Mouse (Mus musculus) CD4-positive, CD25-positive, alpha-beta regulatory T cell, adult 2 months (primary cell): ENCODE results near the gene Tmem219.

Source experiments
- DNase-seq: peaks from one replicate; pipeline ENCODE4 v3.0.0-alpha.2; 2012; ENCODE audit warnings: low read depth, low spot score

Gene Tmem219

GRCm38 (mm10) chr7:126922624-126923060 lies at the start of gene Tmem219:
Gene Tmem219, minus strand, starts transcription at chr7:126922917.
- no peak for DNase-seq

GRCm38 (mm10) chr7:126967361-126967760 lies 44.6 kb upstream of the Tmem219 start:
- DNase-seq: no peak

- DNase-seq: no peak
Measured at GRCm38 (mm10) chr7:126965568-126965967, 42.9 kb upstream of the Tmem219 start.

DNA sequence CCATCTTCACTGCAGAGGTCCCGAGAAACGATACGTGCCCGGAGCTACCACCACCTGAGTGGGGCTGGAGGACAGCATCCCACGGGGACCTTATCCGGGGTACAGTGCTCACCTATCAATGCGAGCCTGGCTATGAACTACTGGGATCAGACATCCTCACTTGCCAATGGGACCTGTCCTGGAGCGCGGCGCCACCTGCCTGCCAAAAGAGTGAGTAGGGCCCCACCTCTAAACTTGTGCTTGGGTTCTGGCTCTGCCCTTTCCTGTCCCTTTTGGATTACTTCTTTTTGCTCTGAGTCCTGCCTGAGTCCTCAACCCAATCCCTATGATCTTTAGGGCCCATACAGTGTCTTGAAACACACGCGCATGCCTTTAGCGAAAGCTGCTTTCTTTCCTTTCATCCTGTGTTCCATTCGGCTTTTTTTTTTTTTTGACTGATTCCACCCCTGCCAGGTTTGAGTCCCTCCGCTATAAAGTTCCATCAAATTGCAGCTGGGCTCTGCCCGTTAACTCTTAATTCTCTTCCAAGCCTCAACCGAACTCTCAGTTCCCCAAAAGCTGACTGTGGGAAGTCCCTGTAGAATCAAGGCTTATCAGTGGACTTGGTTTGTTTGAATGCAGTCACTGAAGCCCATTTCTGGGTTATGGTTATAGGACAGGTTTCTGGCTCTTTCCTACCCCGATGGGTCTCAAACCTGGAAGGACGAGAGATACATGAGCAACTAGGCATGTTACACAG lies 41.0 kb upstream of the Tmem219 start:
- DNase-seq: peak; percentile 53

GRCm38 (mm10) chr7:126961965-126962364 lies 39.2 kb upstream of the Tmem219 start:
- no peak for DNase-seq

DNA sequence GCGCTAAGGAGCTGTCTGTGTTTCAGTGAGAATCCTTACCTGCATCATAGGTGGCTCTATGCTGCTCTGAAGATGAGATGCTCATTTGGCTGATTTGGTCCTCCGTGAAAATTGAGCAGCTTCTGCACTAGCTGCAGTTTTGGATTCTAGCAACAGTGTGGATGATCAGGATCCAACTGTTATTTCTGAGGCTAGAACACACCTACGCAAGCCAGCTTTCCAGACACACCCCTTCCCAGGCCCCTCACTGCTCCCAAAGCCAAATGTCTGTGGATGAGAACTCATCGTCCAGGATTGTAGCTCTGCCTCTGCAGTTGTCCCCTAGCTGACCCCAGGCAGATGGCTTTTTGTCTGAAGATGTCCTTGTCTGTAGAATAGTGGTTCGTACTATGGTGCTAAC lies 38.4 kb upstream of the Tmem219 start:
- DNase-seq: no peak

GRCm38 (mm10) chr7:126959780-126960179 lies 37.1 kb upstream of the Tmem219 start:
- no peak for DNase-seq

GRCm38 (mm10) chr7:126955125-126955524 lies 32.4 kb upstream of the Tmem219 start:
- no peak for DNase-seq

- DNase-seq: peak; percentile 10
Measured at GRCm38 (mm10) chr7:126952646-126953045, 29.9 kb upstream of the Tmem219 start.

- DNase-seq: no peak
Measured at GRCm38 (mm10) chr7:126951741-126952140, 29.0 kb upstream of the Tmem219 start.

- no peak for DNase-seq
Measured at GRCm38 (mm10) chr7:126950647-126951615, 28.2 kb upstream of the Tmem219 start.

DNA sequence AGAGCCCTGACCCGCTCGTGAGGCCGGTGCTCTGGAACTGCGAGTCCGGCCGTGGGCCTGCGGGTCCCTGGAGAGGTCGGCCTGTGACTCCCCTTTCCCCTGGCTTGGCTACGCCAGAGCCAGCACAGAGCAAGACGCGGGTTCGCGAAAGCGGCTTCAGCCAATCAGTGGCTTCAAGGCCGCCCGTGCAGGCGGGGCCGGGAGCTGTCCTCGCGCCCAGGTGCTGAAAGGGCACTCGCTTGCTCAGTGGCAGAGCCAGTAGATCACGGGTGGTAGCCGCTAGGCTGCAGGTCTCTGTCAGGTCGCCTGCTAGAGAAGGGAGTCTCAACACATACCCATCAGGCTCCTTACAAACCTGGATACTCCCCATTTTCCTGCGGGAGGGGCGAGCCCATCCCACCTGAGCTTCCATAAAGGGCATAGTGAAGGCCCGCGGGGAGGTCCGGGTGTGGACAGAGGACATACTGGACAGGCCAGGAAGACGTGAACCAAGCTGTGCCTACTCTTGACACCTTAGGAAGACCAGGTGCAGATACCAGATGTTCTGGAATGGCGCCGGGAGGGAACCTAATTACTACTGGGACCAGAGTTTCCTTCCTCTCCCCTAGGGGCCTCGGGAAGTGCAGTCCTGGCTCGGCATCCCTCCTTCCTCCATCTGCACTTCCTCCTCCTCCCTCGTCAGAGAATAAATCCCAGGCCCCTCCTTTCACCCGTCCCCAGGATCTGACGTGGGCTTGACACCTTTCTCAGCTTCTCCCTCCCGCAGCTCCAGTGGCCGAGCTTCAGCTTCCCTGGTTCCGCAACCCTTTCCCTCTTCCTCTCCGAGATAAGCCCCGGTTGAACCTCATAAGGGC lies 27.3 kb upstream of the Tmem219 start, which contains the start of gene Sez6l2:
TSS of gene Sez6l2 (plus strand) at position 771 of the 854 bp plus-strand sequence.
- DNase-seq: peak; percentile 90

- DNase-seq: no peak
Measured at GRCm38 (mm10) chr7:126949403-126949792, 26.7 kb upstream of the Tmem219 start, which contains the start of gene Asphd1. Gene Asphd1, minus strand, starts transcription at chr7:126949582.

- no peak for DNase-seq
Measured at GRCm38 (mm10) chr7:126948626-126949025, 25.9 kb upstream of the Tmem219 start.

DNA sequence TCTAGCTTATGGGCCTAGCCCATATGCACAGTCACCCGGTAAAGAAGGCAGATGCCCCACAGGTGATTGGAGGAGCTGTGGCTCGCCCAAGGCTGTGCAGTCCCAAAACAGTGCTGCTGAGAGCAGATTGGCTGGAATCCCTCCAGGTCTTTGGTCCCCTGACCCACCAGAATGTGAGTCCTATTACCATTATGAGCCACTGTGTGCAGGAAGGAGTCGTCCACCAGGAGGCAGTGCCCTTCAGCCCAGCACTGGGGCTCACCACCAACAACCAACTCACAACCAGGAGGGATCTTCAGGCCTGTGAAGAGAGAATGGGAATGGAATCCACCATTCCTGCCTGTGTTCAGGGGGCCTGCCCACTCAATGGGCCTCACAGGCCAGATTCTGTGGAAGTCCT lies 23.8 kb upstream of the Tmem219 start:
- DNase-seq: peak; percentile 77

GRCm38 (mm10) chr7:126941801-126942200 lies 19.1 kb upstream of the Tmem219 start:
- DNase-seq: no peak

- DNase-seq: no peak
Measured at GRCm38 (mm10) chr7:126941171-126941570, 18.5 kb upstream of the Tmem219 start.

GRCm38 (mm10) chr7:126932652-126933051 lies 9.9 kb upstream of the Tmem219 start:
- no peak for DNase-seq

DNA sequence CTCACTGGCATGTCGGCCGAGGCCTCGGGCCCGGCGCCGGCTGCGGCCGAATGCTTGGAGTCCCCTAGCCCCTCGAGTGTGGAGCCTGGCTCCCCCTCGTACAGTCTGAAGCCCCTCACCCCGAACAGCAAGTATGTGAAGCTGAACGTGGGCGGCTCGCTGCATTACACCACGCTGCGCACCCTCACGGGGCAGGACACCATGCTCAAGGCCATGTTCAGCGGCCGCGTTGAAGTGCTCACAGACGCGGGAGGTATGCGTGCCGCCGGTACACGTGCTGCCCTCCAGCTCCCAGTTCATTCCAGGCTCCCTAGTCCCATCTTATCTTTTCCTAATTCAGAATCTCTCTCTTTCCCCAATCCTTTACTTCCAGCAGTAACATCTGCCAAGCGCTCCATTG lies 6.3 kb upstream of the Tmem219 start:
- DNase-seq: no peak

- peak; percentile 96 for DNase-seq
Measured at GRCm38 (mm10) chr7:126928384-126929037, 5.8 kb upstream of the Tmem219 start, which contains the start of gene Kctd13. Gene Kctd13, plus strand, starts transcription at chr7:126928879.

DNA sequence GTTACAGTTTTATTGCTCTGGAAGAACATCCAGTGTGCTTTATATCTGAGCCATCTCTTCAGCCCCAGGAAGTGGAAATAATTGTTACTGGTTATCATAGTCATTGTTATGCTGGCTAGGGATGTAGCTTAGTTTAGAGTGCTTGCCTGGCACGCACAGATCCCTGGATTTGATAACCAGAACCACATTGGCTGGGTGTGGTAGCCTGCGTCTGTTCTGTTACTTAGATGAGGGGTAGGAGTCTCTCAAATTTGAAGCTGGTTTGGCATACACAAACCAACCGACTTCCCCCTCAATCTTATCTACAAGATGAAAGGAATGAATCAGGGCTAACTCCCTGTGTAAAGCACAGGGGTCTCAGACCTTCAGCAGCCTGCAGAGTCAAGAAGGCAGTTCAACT lies 3.6 kb upstream of the Tmem219 start:
- DNase-seq: no peak
